Mouse (Mus musculus): ENCODE measurements around the gene Olfr1118.
"Not testable (repeated sequence)": the region's sequence is repeated elsewhere in the genome, so short reads cannot be mapped to it uniquely, and the experiment has no call there.

Olfr1118 gene

DNA sequence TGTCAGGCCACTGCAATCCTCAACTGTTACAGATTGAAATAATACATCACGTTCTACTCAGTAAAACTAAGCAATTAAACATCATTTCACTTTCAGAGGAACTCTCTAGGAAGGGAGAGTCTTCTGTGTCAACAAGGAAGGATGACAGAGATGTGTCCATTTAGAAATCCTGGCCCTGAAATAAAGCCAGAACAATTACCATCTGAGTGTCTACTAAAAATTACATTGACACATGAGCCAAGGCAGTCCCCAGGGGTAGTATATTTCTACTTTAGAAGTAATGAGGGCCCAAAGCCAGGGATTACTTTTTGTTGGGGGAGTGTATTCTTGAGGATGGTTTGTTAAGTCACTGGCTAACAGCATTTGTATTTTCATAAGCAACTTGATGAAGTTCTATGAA lies at the start of gene Olfr1118:
Gene Olfr1118 (plus strand): TSS at position 301 of the 400 bp plus-strand sequence.
- no peak for DNase-seq (ENCODE audit: low read depth, low spot score)

DNA sequence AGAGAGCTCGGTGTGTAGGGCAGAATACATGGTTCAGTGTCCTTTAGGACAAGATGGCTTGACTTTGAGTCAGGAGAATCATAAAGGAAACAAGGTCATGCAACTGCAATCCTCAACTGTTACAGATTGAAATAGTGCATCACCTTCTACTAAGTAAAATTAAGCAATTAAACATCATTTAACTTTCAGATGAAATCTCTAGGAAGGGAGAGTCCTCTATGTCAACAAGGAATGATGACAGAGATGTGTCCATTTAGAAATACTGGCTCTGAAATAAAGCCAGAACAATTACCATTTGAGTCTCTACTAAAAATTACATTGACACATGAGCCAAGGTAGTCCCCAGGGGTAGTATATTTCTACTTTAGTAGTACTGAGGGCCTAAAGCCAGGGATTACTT lies 40.1 kb upstream of the Olfr1118 start, which contains the start of gene Olfr1116:
Gene Olfr1116 (plus strand): TSS at position 301 of the 400 bp plus-strand sequence.
- DNase-seq (ENCODE audit: low read depth, low spot score) = no peak

DNA sequence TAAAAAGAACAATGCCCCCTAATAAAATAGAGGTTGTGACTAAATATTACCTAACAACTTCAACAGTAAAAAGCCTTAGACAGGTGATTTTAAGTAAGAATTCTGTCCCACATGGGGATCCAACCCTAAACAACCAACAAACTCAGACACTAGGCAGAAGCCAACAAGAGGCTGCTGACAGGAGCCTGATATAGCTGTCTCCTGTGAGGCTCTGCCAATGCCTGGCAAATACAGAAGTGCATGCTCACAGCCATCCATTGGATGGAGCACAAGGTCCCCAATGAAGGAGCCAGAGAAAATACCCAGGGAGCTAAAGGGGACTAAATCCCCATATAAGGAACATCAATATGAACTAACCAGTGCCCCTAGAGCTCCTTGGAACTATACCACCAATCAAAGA lies 13.4 kb upstream of the Olfr1118 start:
- not testable (repeated sequence) for DNase-seq (ENCODE audit: low read depth, low spot score)

DNA sequence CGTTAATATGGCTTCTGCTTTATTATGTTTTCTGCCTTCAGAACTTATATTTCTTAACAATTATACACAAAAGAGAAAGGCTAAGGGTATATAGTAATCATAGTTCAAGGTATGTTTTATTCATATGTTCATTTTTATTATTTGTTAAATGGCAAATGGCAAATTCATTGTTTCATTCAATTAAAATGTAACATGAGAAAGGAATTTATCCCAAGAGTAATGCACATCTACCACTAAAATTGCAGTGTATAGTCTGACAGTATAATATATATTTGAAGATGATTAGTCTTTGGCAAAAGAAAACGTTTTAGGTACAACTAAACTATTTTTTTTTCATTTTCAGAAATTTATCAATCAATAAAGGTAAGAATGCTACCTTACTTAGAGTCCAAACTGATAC lies 47.1 kb downstream of the Olfr1118 start, which contains the start of gene Olfr1120:
Gene Olfr1120 (plus strand): TSS at position 301 of the 400 bp plus-strand sequence.
- DNase-seq (ENCODE audit: low read depth, low spot score) = no peak

DNA sequence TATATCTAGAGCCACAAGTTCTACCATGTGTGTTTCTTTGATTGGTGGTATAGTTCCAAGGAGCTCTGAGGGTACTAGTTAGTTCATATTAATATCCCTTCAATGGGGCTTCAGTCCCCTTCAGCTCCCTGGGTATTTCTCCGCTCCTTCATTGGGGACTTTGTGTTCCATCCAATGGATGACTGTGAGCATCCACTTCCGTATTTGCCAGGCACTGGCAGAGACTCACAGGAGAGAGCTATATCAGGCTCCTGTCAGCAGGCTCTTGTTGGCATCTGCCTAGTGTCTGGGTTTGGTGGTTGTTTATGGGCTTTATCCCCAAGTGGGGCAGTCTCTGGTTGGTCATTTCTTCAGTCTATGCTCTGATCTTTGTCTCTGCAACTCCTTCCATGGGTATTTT lies 52.7 kb downstream of the Olfr1118 start:
- DNase-seq (ENCODE audit: low read depth, low spot score) = not testable (repeated sequence)
